Mouse (Mus musculus) liver, postnatal 0 days (tissue): ENCODE results near the gene Odf3b.

Experiments
- CTCF ChIP-seq: sonication (generic); IDR thresholded peaks from 2 replicates; pipeline ENCODE4 v1.5.1; 2016; ENCODE audit warnings: antibody characterized with exemption, low read depth
- EP300 ChIP-seq: IDR thresholded peaks from 2 replicates; pipeline ENCODE4 v1.6.1; 2016; ENCODE audit warnings: antibody characterized with exemption, low read depth, mild to moderate bottlenecking

DNA sequence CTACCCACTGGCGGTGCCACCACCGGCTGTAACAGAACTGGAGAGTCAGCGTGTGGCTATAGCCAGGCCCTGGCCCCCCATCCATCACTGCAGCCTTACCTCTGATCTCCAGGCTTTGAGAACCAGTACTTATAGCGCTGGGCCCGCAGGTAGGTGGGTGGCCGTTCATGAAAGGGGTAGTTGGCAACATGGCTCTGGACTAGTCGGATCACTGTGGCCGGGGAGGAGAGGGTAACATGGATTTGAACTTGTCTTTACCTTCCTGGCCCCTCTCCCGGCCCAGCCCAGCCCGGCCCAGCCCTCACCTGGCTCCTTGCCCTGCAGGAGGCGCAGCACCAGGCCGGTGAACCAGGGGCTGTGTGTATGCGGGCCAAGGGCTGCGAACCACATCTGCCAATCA is 27.0 kb downstream of the Odf3b start:
- TF ChIP-seq CTCF (no peak), EP300 (no peak)
